Mouse (Mus musculus) brain, embryonic 14.5 days (tissue): ENCODE results near the gene Chkb.

Experiments used
- CTCF ChIP-seq: fragments of 200-500 bp; IDR thresholded peaks from 2 replicates; pipeline ENCODE4 v1.5.1; 2012; ENCODE audit warnings: inconsistent platforms, mild to moderate bottlenecking, moderate library complexity, borderline replicate concordance; ENCODE audit not compliant: insufficient read depth, insufficient read length; ENCODE audit errors: extremely low read depth
- POLR2A ChIP-seq: fragments of 200-500 bp; IDR thresholded peaks from 2 replicates; pipeline ENCODE4 v1.6.1; 2012; ENCODE audit warnings: mild to moderate bottlenecking, inconsistent platforms, borderline replicate concordance; ENCODE audit not compliant: poor library complexity, insufficient read depth, insufficient read length, severe bottlenecking; ENCODE audit errors: extremely low read depth

DNA sequence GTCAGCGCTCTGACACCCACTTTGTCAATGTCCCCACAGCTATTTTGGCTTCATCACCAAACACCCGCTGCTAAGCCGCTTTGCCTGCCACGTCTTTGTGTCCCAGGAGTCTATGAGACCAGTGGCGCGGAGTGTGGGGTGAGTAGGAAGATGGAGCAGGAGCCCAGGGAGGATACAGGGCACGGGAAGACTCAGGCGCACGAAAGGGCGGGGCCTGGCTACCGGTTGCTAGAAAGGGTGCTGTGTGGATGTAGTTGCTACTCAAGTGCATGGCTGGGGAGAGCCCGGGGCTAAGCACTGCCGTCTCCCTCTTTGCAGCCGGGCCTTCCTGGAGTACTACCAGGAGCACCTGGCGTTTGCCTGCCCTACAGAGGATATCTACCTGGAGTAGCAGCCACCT lies 31.6 kb upstream of the Chkb start:
- TF ChIP-seq CTCF = no peak
- no peak for TF ChIP-seq POLR2A
